Mouse (Mus musculus): Measurements from ENCODE around the gene Tlr9. TPM values are rescaled to one million over a fixed set of nuclear protein-coding genes. Genes with fewer than 3 reads are reported as not detected.

Gene Tlr9
- polyA plus RNA-seq, 1 experiment from 2014 or later = 0.08 TPM

- Histone ChIP-seq H3K4me2 (replicated peaks; ENCODE audit: low read depth) (no peak overlapping the region), H3K4me1 (replicated peaks; ENCODE audit: control insufficient read depth, insufficient read depth, low read length) (no peaks in the 10 kb centered on the region; the same call in 1 of the 2 replicates), H3K4me3 (ENCODE audit: low read depth, low read length) (no peak overlapping the region), H3K36me3 (ENCODE audit: control insufficient read depth, insufficient read depth) (no peaks in the 10 kb centered on the region), H3K27me3 (replicated peaks; ENCODE audit: control insufficient read depth, insufficient read depth, low read length) (no peaks in the 10 kb centered on the region), H3K9me3 (ENCODE audit: control insufficient read depth) (no peaks in the 10 kb centered on the region), H3K9ac (ENCODE audit: low read depth, low read length) (no peak overlapping the region), H3K27ac (ENCODE audit: low read depth, low read length) (no peak overlapping the region)
- 69% methylated on average over 12 of the region's 12 CpGs for WGBS
- ATAC-seq = no peak
- TF ChIP-seq CTCF (IDR thresholded peaks at IDR 0.05; ENCODE audit: low read depth) = no peak
Measured at GRCm38 (mm10) chr9:106265358-106266075, 43.1 kb downstream of the Tlr9 start.

GRCm38 (mm10) chr9:106266936-106267657 is 44.7 kb downstream of the Tlr9 start:
- Histone ChIP-seq H3K27me3 (replicated peaks; ENCODE audit: control insufficient read depth, insufficient read depth, low read length) (no peaks in the 10 kb centered on the region), H3K4me1 (replicated peaks; ENCODE audit: control insufficient read depth, insufficient read depth, low read length) (no peaks in the 10 kb centered on the region; the same call in 1 of the 2 replicates), H3K4me2 (replicated peaks; ENCODE audit: low read depth) (no peak overlapping the region), H3K36me3 (ENCODE audit: control insufficient read depth, insufficient read depth) (no peaks in the 10 kb centered on the region), H3K9ac (ENCODE audit: low read depth, low read length) (no peak overlapping the region), H3K4me3 (ENCODE audit: low read depth, low read length) (no peak overlapping the region), H3K27ac (ENCODE audit: low read depth, low read length) (no peak overlapping the region), H3K9me3 (ENCODE audit: control insufficient read depth) (no peaks in the 10 kb centered on the region)
- TF ChIP-seq CTCF (IDR thresholded peaks at IDR 0.05; ENCODE audit: low read depth) = no peak
- 55% methylated on average over 2 of the region's 2 CpGs for WGBS
- ATAC-seq = no peak

- no peaks in the 10 kb centered on the region for H3K9me3 ChIP-seq (ENCODE audit: control insufficient read depth)
- H3K27ac ChIP-seq (ENCODE audit: low read depth, low read length) = no peak overlapping the region
- no peak overlapping the region for H3K4me3 ChIP-seq (ENCODE audit: low read depth, low read length)
- no peaks in the 10 kb centered on the region for H3K36me3 ChIP-seq (ENCODE audit: control insufficient read depth, insufficient read depth)
- 43% methylated on average over 4 of the region's 4 CpGs for WGBS
- no peak for TF ChIP-seq CTCF (IDR thresholded peaks at IDR 0.05; ENCODE audit: low read depth)
- H3K9ac ChIP-seq (ENCODE audit: low read depth, low read length) = no peak overlapping the region
- no peaks in the 10 kb centered on the region for H3K27me3 ChIP-seq (replicated peaks; ENCODE audit: control insufficient read depth, insufficient read depth, low read length)
- H3K4me2 ChIP-seq (replicated peaks; ENCODE audit: low read depth) = no peak overlapping the region
- no peaks in the 10 kb centered on the region; the same call in 1 of the 2 replicates for H3K4me1 ChIP-seq (replicated peaks; ENCODE audit: control insufficient read depth, insufficient read depth, low read length)
- ATAC-seq = no peak
Measured at GRCm38 (mm10) chr9:106268421-106268820, 46.0 kb downstream of the Tlr9 start.

GRCm38 (mm10) chr9:106269076-106269788 is 46.8 kb downstream of the Tlr9 start:
- Histone ChIP-seq H3K9me3 (ENCODE audit: control insufficient read depth) (no peaks in the 10 kb centered on the region), H3K27ac (ENCODE audit: low read depth, low read length) (no peak overlapping the region), H3K36me3 (ENCODE audit: control insufficient read depth, insufficient read depth) (no peaks in the 10 kb centered on the region), H3K9ac (ENCODE audit: low read depth, low read length) (no peak overlapping the region; the same call in 1 of the 2 replicates), H3K4me1 (replicated peaks; ENCODE audit: control insufficient read depth, insufficient read depth, low read length) (no peaks in the 10 kb centered on the region; the same call in 1 of the 2 replicates), H3K4me2 (replicated peaks; ENCODE audit: low read depth) (no peak overlapping the region), H3K4me3 (ENCODE audit: low read depth, low read length) (no peak overlapping the region), H3K27me3 (replicated peaks; ENCODE audit: control insufficient read depth, insufficient read depth, low read length) (no peaks in the 10 kb centered on the region)
- no peak for ATAC-seq
- no peak for TF ChIP-seq CTCF (IDR thresholded peaks at IDR 0.05; ENCODE audit: low read depth)
- 58% methylated on average over 9 of the region's 9 CpGs for WGBS

- TF ChIP-seq CTCF (IDR thresholded peaks at IDR 0.05; ENCODE audit: low read depth) = no peak
- Histone ChIP-seq H3K36me3 (ENCODE audit: control insufficient read depth, insufficient read depth) (no peaks in the 10 kb centered on the region), H3K27me3 (replicated peaks; ENCODE audit: control insufficient read depth, insufficient read depth, low read length) (no peaks in the 10 kb centered on the region), H3K4me1 (replicated peaks; ENCODE audit: control insufficient read depth, insufficient read depth, low read length) (no peaks in the 10 kb centered on the region; the same call in 1 of the 2 replicates), H3K27ac (ENCODE audit: low read depth, low read length) (no peak overlapping the region), H3K4me2 (replicated peaks; ENCODE audit: low read depth) (no peak overlapping the region), H3K4me3 (ENCODE audit: low read depth, low read length) (no peak overlapping the region), H3K9me3 (ENCODE audit: control insufficient read depth) (no peaks in the 10 kb centered on the region), H3K9ac (ENCODE audit: low read depth, low read length) (no peak overlapping the region)
- peak; percentile 62 for ATAC-seq
- 17% methylated on average over 2 of the region's 2 CpGs for WGBS
Measured at GRCm38 (mm10) chr9:106269879-106270278, 47.5 kb downstream of the Tlr9 start.

DNA sequence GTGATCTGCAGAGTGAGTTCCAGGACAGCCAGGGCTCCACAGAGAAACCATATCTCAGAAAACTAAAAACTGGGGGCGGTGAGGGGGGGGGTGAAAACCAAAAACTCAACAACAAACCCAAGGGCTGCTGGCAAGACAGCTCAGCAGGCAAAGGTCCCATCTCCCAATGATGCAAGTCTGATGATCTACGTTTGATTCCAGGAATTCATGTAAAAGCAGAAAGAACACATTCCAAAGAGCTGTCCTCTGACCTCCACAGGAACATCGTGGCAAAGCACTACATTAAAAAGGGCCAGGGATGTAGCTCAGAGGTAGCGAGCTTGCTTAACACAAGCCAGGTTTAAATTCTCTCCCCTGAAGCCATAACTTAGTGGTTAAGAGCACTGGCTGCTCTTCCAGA is 48.3 kb downstream of the Tlr9 start:
- TF ChIP-seq CTCF (IDR thresholded peaks at IDR 0.05; ENCODE audit: low read depth) = no peak
- Histone ChIP-seq H3K4me2 (replicated peaks; ENCODE audit: low read depth) (no peak overlapping the region), H3K9me3 (ENCODE audit: control insufficient read depth) (no peaks in the 10 kb centered on the region), H3K27me3 (replicated peaks; ENCODE audit: control insufficient read depth, insufficient read depth, low read length) (no peaks in the 10 kb centered on the region), H3K9ac (ENCODE audit: low read depth, low read length) (no peak overlapping the region), H3K27ac (ENCODE audit: low read depth, low read length) (no peak overlapping the region), H3K4me1 (replicated peaks; ENCODE audit: control insufficient read depth, insufficient read depth, low read length) (no peaks in the 10 kb centered on the region; the same call in 1 of the 2 replicates), H3K4me3 (ENCODE audit: low read depth, low read length) (no peak overlapping the region), H3K36me3 (ENCODE audit: control insufficient read depth, insufficient read depth) (no peaks in the 10 kb centered on the region)
- no peak for ATAC-seq
- WGBS = 79% methylated on average over 4 of the region's 4 CpGs

All from intestine, postnatal 0 days (tissue).